Mouse (Mus musculus): Measurements from ENCODE around the gene Pnldc1. TPM values are rescaled to one million over a fixed set of nuclear protein-coding genes. Genes with fewer than 3 reads are reported as not detected.
A peak's percentile ranks its signal among the peaks of the same experiment; 100 is the strongest.

Pnldc1 gene
- polyA plus RNA-seq, 1 experiment from 2014 or later, result 0.63 TPM

GRCm38 (mm10) chr17:12915881-12916583 is 6.0 kb upstream of the Pnldc1 start, which contains the start of gene Mrpl18:
TSS of gene Mrpl18 (minus strand) at chr17:12916345.
- Histone ChIP-seq H3K27me3 (ENCODE audit: control insufficient read depth, insufficient read depth, low read length) (no peaks in the 10 kb centered on the region), H3K4me1 (replicated peaks; ENCODE audit: control insufficient read depth, insufficient read depth) (peaks cover 4% of the 10 kb centered on the region; the same call in 1 of the 2 replicates), H3K9ac (ENCODE audit: low read length) (peak within 1 kb of the TSS; percentile 86), H3K4me3 (ENCODE audit: low read depth, low read length) (peak within 1 kb of the TSS; percentile 61), H3K4me2 (replicated peaks; ENCODE audit: low read depth) (peak within 1 kb of the TSS; percentile 81), H3K36me3 (ENCODE audit: control insufficient read depth, insufficient read depth, low read length) (peaks cover 9% of the 10 kb centered on the region), H3K27ac (replicated peaks) (peak within 1 kb of the TSS; percentile 97), H3K9me3 (ENCODE audit: control insufficient read depth, low read length) (no peaks in the 10 kb centered on the region)
- TF ChIP-seq CTCF (IDR thresholded peaks at IDR 0.05; ENCODE audit: low read depth) (no peak; the same call in 1 of the 2 replicates), EP300 (optimal IDR thresholded peaks at IDR 0.05) (no peak)
- ATAC-seq (ENCODE audit: low FRiP score, low TSS enrichment) (peak; percentile 100), DNase-seq (ENCODE audit: low spot score) (peak; percentile 100)
- under 1% methylated on average over 56 of the region's 56 CpGs for WGBS

GRCm38 (mm10) chr17:12915488-12915880 is 5.5 kb upstream of the Pnldc1 start, which contains the start of gene Tcp1:
TSS of gene Tcp1 (plus strand) at chr17:12915701.
- no peak for TF ChIP-seq EP300 (optimal IDR thresholded peaks at IDR 0.05)
- no peak for TF ChIP-seq CTCF (IDR thresholded peaks at IDR 0.05; ENCODE audit: low read depth)

DNA sequence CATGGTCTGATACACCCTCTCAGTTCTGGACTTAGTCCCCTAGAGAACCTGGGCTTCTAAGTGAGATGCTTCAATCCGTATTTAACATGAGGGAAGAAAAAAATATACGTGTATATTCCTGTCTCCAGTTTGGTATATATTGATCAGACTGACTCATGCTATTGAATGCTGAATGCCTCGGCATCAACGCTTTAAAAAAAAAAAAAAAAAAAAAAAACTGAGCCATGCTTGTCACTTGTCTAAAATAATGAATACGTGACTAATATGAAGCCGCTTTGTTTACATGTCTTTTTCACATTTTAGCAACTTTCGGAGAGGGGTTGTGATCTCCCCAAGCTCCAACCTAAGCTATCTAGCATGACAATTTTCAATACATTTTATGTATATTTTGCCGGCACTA is 361 bp upstream of the Pnldc1 start:
- no peak for ATAC-seq (ENCODE audit: low FRiP score, low TSS enrichment)
- Histone ChIP-seq H3K4me2 (replicated peaks; ENCODE audit: low read depth) (no peak overlapping the region), H3K27ac (replicated peaks) (no peak overlapping the region), H3K9ac (ENCODE audit: low read length) (no peak overlapping the region), H3K4me3 (ENCODE audit: low read depth, low read length) (no peak overlapping the region), H3K9me3 (ENCODE audit: control insufficient read depth, low read length) (no peaks in the 10 kb centered on the region), H3K36me3 (ENCODE audit: control insufficient read depth, insufficient read depth, low read length) (no peaks in the 10 kb centered on the region; the same call in none of the 2 replicates), H3K27me3 (ENCODE audit: control insufficient read depth, insufficient read depth, low read length) (no peaks in the 10 kb centered on the region), H3K4me1 (replicated peaks; ENCODE audit: control insufficient read depth, insufficient read depth) (peaks cover 2% of the 10 kb centered on the region; the same call in 1 of the 2 replicates)
- 85% methylated on average over 8 of the region's 8 CpGs for WGBS
- TF ChIP-seq EP300 (optimal IDR thresholded peaks at IDR 0.05) (no peak), CTCF (IDR thresholded peaks at IDR 0.05; ENCODE audit: low read depth) (no peak)
- DNase-seq (ENCODE audit: low spot score), result no peak

More at GRCm38 (mm10) chr17:12915488-12915880, 5.5 kb upstream of the Pnldc1 start, which contains the start of gene Tcp1:
- Histone ChIP-seq H3K4me3 (ENCODE audit: low read depth, low read length) (peak within 1 kb of the TSS; percentile 61), H3K9me3 (ENCODE audit: control insufficient read depth, low read length) (no peaks in the 10 kb centered on the region), H3K9ac (ENCODE audit: low read length) (peak within 1 kb of the TSS; percentile 86), H3K4me1 (replicated peaks; ENCODE audit: control insufficient read depth, insufficient read depth) (peaks cover 4% of the 10 kb centered on the region; the same call in 1 of the 2 replicates), H3K27me3 (ENCODE audit: control insufficient read depth, insufficient read depth, low read length) (no peaks in the 10 kb centered on the region), H3K4me2 (replicated peaks; ENCODE audit: low read depth) (peak within 1 kb of the TSS; percentile 81), H3K36me3 (ENCODE audit: control insufficient read depth, insufficient read depth, low read length) (peaks cover 9% of the 10 kb centered on the region), H3K27ac (replicated peaks) (peak within 1 kb of the TSS; percentile 97)
- under 1% methylated on average over 18 of the region's 18 CpGs for whole genome bisulfite sequencing
- no peak for ATAC-seq (ENCODE audit: low FRiP score, low TSS enrichment)
- DNase-seq (ENCODE audit: low spot score), result no peak

GRCm38 (mm10) chr17:12906436-12906835 is 3.6 kb downstream of the Pnldc1 start:
- 72% methylated on average over 9 of the region's 9 CpGs for WGBS
- no peak for TF ChIP-seq CTCF (IDR thresholded peaks at IDR 0.05; ENCODE audit: low read depth)
- no peak for TF ChIP-seq EP300 (optimal IDR thresholded peaks at IDR 0.05)
- no peak overlapping the region for H3K27ac ChIP-seq (replicated peaks)
- H3K4me1 ChIP-seq (replicated peaks; ENCODE audit: control insufficient read depth, insufficient read depth), result no peaks in the 10 kb centered on the region
- no peaks in the 10 kb centered on the region for H3K9me3 ChIP-seq (ENCODE audit: control insufficient read depth, low read length)
- no peak overlapping the region for H3K4me2 ChIP-seq (replicated peaks; ENCODE audit: low read depth)
- DNase-seq (ENCODE audit: low spot score) (no peak), ATAC-seq (ENCODE audit: low FRiP score, low TSS enrichment) (no peak)
- no peaks in the 10 kb centered on the region; the same call in 1 of the 2 replicates for H3K36me3 ChIP-seq (ENCODE audit: control insufficient read depth, insufficient read depth, low read length)
- no peak overlapping the region for H3K4me3 ChIP-seq (ENCODE audit: low read depth, low read length)
- no peaks in the 10 kb centered on the region for H3K27me3 ChIP-seq (ENCODE audit: control insufficient read depth, insufficient read depth, low read length)
- H3K9ac ChIP-seq (ENCODE audit: low read length), result no peak overlapping the region

GRCm38 (mm10) chr17:12905810-12906209 is 4.2 kb downstream of the Pnldc1 start:
- Histone ChIP-seq H3K4me2 (replicated peaks; ENCODE audit: low read depth) (no peak overlapping the region), H3K36me3 (ENCODE audit: control insufficient read depth, insufficient read depth, low read length) (no peaks in the 10 kb centered on the region; the same call in 1 of the 2 replicates), H3K4me3 (ENCODE audit: low read depth, low read length) (no peak overlapping the region), H3K27ac (replicated peaks) (no peak overlapping the region), H3K4me1 (replicated peaks; ENCODE audit: control insufficient read depth, insufficient read depth) (no peaks in the 10 kb centered on the region), H3K9me3 (ENCODE audit: control insufficient read depth, low read length) (no peaks in the 10 kb centered on the region), H3K9ac (ENCODE audit: low read length) (no peak overlapping the region), H3K27me3 (ENCODE audit: control insufficient read depth, insufficient read depth, low read length) (no peaks in the 10 kb centered on the region)
- WGBS, result 87% methylated on average over 4 of the region's 4 CpGs
- ATAC-seq (ENCODE audit: low FRiP score, low TSS enrichment) (no peak), DNase-seq (ENCODE audit: low spot score) (no peak)
- no peak for TF ChIP-seq CTCF (IDR thresholded peaks at IDR 0.05; ENCODE audit: low read depth)
- no peak for TF ChIP-seq EP300 (optimal IDR thresholded peaks at IDR 0.05)

GRCm38 (mm10) chr17:12904349-12904748 is 5.7 kb downstream of the Pnldc1 start:
- Histone ChIP-seq H3K36me3 (ENCODE audit: control insufficient read depth, insufficient read depth, low read length) (no peaks in the 10 kb centered on the region; the same call in 1 of the 2 replicates), H3K4me3 (ENCODE audit: low read depth, low read length) (no peak overlapping the region), H3K9me3 (ENCODE audit: control insufficient read depth, low read length) (no peaks in the 10 kb centered on the region), H3K27ac (replicated peaks) (no peak overlapping the region), H3K4me2 (replicated peaks; ENCODE audit: low read depth) (no peak overlapping the region), H3K27me3 (ENCODE audit: control insufficient read depth, insufficient read depth, low read length) (no peaks in the 10 kb centered on the region), H3K9ac (ENCODE audit: low read length) (no peak overlapping the region), H3K4me1 (replicated peaks; ENCODE audit: control insufficient read depth, insufficient read depth) (no peaks in the 10 kb centered on the region)
- no peak for TF ChIP-seq CTCF (IDR thresholded peaks at IDR 0.05; ENCODE audit: low read depth)
- DNase-seq (ENCODE audit: low spot score) (no peak), ATAC-seq (ENCODE audit: low FRiP score, low TSS enrichment) (no peak)
- WGBS, result 65% methylated on average over 1 of the region's 1 CpGs

All from stomach, postnatal 0 days (tissue).